Mouse (Mus musculus) cerebellum, postnatal 14 days (tissue): ENCODE measurements at regions not wholly inside any gene's neighbourhood (a gene's known extent, or its start where the extent isn't known, plus 50 kb on each side); places are given as distances from the start of the nearest gene placed in this dataset.
A peak's percentile ranks its signal among the peaks of the same experiment; 100 is the strongest.

ENCODE experiments used
- DNase-seq, 2 experiments: peaks; one replicate each; pipeline ENCODE4 v3.0.0; 2021; ENCODE audit warnings: mixed read lengths in 2 of 2

DNA sequence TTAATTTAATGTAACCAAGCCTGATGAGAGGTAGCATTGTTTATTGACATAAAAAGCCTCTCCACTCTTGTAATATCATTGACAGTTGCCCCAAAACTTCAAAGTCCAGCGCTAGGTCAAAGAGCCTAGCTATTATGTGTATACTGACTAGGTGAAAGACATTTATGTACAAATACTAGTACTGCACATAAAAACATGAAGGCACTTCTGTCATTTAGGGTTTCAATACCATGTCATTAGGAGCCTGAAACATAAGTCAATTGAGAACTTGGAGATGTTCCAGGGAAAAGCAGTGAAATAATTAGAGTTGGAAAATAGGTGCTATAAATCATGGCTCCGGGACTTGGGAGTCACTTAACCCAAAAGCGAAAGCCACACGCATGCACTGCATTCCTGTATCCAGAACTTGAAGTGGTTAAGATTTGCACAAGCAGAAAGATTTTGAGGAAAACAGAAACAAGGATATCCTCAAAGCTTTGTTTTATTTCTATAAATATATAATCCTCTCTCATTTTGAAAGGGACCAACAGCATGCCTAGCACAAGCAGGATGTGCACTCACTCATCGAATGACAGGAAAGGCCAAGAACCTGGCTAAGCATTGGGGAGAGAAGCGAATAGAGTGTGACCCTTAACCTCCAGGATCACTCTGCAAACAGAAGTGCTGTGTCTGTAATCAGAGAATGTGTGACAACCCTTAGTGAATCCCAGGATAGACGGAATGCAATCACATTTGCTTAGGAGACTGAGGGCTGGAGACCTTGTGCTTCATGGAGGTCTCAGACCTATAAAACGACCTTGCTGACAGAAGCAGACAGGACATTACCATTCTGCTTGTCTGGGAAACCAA lies 176.3 kb upstream of the Crim1 start:
- DNase-seq = no peak

- no peak for DNase-seq
Measured at GRCm38 (mm10) chr17:78024356-78024723, 175.7 kb upstream of the Crim1 start.

GRCm38 (mm10) chr17:78025294-78025693 lies 174.8 kb upstream of the Crim1 start:
- DNase-seq = peak in 1 of 2 experiments; percentile 8

GRCm38 (mm10) chr17:78035648-78036047 lies 164.4 kb upstream of the Crim1 start:
- DNase-seq = peak in 1 of 2 experiments; percentile 5

- DNase-seq = no peak
Measured at GRCm38 (mm10) chr17:78040338-78040737, 159.7 kb upstream of the Crim1 start.

- DNase-seq = no peak
Measured at GRCm38 (mm10) chr17:78041204-78041603, 158.8 kb upstream of the Crim1 start.

DNA sequence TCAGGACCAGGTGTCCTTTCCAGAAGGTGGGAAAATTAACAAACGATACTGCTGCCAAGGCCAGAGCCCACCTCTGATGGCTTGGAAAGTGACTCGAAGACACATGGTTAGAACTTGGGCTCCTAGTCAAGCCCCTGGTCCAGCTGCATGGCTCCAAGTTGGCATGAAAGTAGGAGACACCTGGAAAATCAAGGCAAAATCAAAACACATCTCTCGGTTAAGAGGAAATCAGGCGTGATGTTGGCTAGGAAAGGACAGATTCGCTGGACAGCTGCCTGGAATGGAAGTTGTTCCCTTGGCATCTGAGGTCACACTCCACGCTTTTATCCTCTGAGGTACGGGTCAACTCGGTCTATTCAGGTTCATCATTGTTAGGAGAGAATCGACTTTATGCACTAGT lies 150.3 kb upstream of the Crim1 start:
- peak; percentile 33 to 47 for DNase-seq

DNA sequence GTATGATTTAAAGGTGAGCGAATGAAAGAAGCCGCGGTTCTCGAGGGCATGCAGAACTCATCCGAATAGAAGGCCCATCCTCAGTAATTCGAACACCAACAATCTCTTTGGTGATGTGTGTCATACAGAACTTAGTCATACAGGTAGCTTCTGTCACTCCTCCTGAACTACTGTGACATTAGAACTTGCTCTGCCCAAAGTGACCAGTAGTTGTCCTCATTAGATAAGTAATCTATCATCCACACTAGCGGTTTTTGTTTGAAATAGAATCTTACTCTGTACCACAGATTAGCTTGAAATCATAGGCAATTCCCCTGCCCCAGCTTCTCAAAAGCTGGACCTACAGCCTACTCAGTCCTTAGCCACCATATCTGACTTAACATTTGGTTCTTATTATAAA lies 149.8 kb upstream of the Crim1 start:
- DNase-seq = peak in 1 of 2 experiments; percentile 4

DNA sequence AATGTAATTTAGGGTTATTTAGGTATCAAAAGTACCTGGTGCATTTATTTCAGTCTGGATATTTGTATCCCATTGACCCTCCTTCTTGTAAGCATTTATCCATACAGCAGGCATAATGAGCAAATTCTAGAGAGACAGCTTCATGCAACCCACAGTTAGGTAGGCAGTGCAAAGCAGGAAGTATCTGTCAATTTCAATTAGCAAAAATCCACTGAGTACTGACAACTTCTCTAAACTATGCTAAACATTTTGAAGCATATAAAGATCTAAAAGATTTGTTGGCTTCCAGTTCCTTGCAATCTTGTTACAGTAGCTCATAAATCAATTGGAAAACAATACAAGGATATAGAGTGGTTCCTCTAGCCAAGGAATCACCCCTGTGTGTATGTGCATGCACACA lies 124.2 kb upstream of the Crim1 start:
- no peak for DNase-seq

DNA sequence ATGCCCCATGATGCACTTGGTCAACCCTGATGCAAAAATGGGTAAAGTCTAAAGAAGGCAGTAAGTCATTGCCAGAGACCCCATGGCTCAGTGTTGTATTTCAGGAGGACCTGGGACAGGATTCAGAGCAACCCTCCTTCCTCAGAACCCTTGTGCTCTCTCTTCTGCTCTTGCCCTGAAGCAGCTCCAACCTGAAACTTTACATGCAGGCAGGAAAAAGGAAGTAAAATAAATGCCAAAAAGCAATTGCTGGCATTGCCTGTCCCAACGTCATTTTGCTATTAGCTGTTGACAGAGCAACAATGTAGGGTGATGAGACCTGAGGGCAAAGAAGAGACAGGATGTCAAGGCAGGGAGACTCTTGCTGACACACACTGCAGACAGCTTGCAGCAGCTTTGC lies 121.7 kb upstream of the Crim1 start:
- no peak for DNase-seq

- no peak for DNase-seq
Measured at GRCm38 (mm10) chr17:78084419-78084818, 115.6 kb upstream of the Crim1 start.

DNA sequence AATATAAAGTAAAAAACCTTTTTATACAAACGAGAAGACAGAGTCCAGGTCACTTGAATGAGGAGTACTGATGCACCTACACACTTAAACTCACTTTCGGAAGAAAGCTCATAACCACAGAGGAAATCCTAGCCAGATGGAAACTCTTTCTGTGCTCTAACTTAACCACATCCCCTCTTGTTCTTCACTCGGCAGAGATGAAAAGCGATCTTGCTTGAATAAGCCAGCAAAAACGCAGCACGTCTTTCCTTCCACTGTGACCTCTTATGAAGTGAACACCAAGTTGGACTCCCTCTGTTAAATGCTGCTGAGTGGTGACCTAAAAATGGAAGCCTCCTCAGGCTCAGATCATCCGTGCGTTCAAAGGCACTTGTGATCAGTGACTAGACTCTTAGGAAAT lies 113.1 kb upstream of the Crim1 start:
- DNase-seq = no peak

- DNase-seq = no peak
Measured at GRCm38 (mm10) chr17:78097699-78098098, 102.3 kb upstream of the Crim1 start.

- DNase-seq = peak; percentile 21 to 28
Measured at GRCm38 (mm10) chr17:78108793-78109192, 91.3 kb upstream of the Crim1 start.

GRCm38 (mm10) chr17:78109364-78110222 lies 90.5 kb upstream of the Crim1 start:
- no peak for DNase-seq

DNA sequence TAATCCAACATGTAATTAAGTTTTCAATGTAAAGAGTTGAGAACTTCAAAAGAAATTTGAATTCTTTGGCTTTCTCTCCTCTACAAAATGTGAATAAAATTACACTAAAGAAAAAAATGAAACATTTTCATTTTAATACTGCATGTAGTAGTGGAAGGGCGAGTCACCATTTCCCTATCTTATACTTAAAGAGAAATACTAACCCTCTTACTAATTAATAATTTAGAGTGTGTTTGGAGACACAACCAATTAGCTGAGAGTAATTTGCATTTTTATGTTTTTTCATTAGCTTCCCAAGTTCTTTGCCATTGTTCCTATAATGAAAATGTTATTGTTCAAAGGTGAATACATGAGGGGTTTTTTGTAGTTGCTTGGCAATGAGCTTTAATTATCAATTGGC lies 67.9 kb upstream of the Crim1 start:
- no peak for DNase-seq

DNA sequence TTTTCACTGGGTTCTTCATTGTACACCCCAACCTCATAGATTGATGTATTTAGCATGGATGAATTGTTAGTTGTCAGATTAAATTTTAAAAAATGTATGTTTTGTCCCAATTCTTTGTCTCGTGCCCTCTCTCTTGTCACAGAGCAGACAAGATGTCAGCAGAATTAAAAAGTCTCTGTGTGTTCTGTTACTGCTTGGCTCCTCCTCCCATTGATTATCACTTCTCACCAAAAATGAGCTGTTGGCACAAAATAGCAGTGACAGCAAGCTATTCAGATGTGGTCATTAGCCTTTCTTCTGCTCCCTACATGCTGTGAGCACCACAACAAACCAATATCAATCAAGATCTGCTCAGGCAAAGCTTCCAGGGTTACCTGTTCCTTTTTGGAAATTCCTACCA lies 62.1 kb upstream of the Crim1 start:
- DNase-seq = no peak

DNA sequence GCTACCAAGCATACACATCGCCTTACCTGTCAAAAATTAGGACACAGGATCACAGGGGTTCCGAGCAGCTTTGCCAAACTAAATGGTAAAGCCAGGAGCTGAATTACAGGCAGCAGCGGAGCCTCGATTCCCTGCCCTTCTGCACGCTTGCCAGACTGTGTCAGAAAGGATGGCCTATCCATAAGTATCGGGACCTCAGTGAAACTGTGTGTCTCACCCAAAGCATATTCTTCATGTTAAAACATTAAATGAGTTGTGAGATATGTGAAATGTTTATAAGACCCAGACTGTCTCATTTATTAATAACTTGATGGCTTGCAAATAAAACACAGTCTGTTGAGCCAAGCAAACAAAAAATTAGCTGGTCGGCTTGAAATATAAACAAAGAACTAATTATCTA lies 59.4 kb upstream of the Crim1 start:
- DNase-seq = peak; percentile 16 to 32

- DNase-seq = peak; percentile 56 to 66
Measured at GRCm38 (mm10) chr17:78141136-78141535, 58.9 kb upstream of the Crim1 start.

- DNase-seq = no peak
Measured at GRCm38 (mm10) chr17:78142431-78142830, 57.6 kb upstream of the Crim1 start.

DNA sequence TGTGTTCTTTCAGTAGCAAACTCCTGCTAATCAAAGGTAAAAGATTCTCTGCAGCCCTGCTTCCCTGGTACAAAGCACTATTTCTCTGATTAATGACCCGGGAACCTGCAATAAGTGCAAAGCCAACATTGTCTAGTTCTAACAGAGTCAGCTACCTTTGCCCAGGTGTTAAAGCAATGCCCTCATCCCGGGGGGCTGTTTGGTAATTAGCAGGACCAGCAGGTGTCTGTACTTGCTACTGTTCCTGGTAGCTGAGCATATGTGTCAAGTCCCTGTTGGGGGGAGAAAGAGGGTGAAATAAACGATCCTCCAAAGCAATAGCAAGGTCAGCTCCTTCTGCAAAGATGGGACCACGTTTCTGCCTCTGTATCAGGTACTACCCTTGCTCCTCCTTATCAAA lies 54.7 kb upstream of the Crim1 start:
- peak; percentile 17 to 40 for DNase-seq
